Mouse (Mus musculus) embryonic fibroblast, embryonic 13.5 days (primary cell): ENCODE data around the gene Pold4.

Experiments used
- CTCF ChIP-seq: IDR thresholded peaks from 2 replicates; pipeline ENCODE4 v1.5.1; 2011; ENCODE audit warnings: mild to moderate bottlenecking, control low read depth, low read length, moderate library complexity, borderline replicate concordance; ENCODE audit not compliant: insufficient read depth
- POLR2A ChIP-seq: IDR thresholded peaks from 2 replicates; pipeline ENCODE4 v1.6.1; 2011; ENCODE audit warnings: low read depth, mild to moderate bottlenecking, control low read depth, low read length, moderate library complexity

DNA sequence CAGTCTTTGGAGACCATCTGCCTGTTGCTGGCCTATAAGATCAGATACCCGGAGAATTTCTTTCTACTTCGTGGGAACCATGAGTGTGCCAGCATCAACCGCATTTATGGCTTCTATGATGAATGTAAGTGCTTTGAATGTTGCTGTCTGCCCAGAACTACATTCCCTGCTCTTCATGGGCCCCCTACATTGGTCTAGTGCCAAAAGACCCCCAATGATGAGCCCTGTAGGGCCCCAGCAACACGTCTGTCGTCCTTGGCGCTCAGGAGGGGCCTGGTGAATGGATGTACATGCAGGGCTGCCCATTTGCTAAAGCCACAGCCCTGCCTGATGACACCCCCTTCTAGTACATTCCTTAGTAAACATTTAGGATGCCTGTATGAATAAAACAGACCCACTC is 38.6 kb upstream of the Pold4 start:
- TF ChIP-seq POLR2A (no peak), CTCF (no peak)
